14 mouse cellular contexts compared by ENCODE assay signal in the genomic region with DNA sequence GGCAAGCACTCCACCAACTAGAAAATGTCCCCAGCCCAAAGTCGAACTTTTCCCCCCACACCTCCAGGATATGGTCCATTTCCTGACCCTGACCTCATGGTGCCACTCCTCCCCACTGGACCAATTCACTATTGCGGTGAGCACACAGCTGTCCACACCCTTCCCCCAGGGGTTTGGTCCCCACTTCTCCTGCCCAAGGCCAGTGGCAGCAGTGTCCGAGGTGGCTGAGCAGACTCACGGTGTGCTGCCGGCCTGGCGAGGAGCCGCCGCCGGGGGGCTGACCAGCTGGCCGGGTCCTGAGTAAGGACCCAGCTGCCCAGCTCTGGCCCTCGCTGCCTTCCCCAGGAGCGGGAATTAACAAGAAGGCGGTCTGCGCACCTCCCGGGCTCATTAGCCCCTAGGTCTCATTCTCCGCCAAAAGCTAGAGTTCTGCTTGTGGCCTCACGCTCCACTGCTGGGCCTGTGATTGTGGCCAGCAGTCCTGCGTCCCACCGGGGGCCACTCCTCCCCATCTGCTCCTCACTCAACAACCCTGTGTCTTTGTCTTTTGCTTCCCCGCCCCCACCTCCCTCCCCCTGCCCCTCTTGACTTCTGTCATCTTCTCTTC.
DNase-seq lines count a peak whose midpoint lies in the region; ATAC-seq and TF ChIP-seq lines count a peak whose summit lies in the region.
"Had no signal": no experiment of that assay in that cellular context is flagged by ENCODE, and none has a peak within 500 bp of the region (broad histone marks: within the 10 kb centered on the region; RNA-seq: fewer than 3 reads in every experiment).

No protein-coding gene starts in this region.

- peaks cover 74% of the 10 kb centered on the region for H3K27me3 ChIP-seq in hindbrain, embryonic 10.5 days (ENCODE audit: insufficient read depth, poor library complexity, severe bottlenecking)
- H3K27me3 ChIP-seq in hindbrain, embryonic 14.5 days (ENCODE audit: control insufficient read depth, insufficient read depth, low read length) = no peaks in the 10 kb centered on the region
- peaks cover 33% of the 10 kb centered on the region for H3K27me3 ChIP-seq in forebrain, embryonic 13.5 days
- H3K27me3 ChIP-seq in midbrain, embryonic 13.5 days = peaks cover 23% of the 10 kb centered on the region
- H3K27me3 ChIP-seq in thymus, adult 2 months (ENCODE audit: control insufficient read depth, insufficient read depth, low read length) = no peaks in the 10 kb centered on the region

- peak; percentile 49 for DNase-seq in hindbrain, embryonic 10.5 days (ENCODE audit: low spot score)
- no peak for DNase-seq in hindbrain, embryonic 14.5 days (ENCODE audit: low spot score)
- peak; percentile 42 for DNase-seq in embryo, embryonic 10 days (ENCODE audit: low spot score)
- no peak for DNase-seq in urinary bladder, adult 2 months (ENCODE audit: low spot score)
- DNase-seq in gastrocnemius, postnatal 14 days = no peak
- no peak for DNase-seq in thymus, adult 2 months
- DNase-seq: adrenal gland, postnatal 14 days; cerebellum, postnatal 36 days; heart, adult 11 months; liver; lung, embryonic 14.5 days had no signal

- TF ChIP-seq POLR2A in thymus, adult 2 months (IDR thresholded peaks at IDR 0.05; ENCODE audit: control insufficient read depth, extremely low read depth, insufficient read depth, low read length, poor library complexity) = no peak

- peaks cover 19% of the 10 kb centered on the region for H3K4me1 ChIP-seq in hindbrain, embryonic 10.5 days (replicated peaks)
- H3K4me1 ChIP-seq in hindbrain, embryonic 14.5 days (replicated peaks; ENCODE audit: control insufficient read depth, insufficient read depth, low read length) = peaks cover 3% of the 10 kb centered on the region; the same call in 1 of the 2 replicates
- H3K4me1 ChIP-seq in forebrain, embryonic 13.5 days = peaks cover 6% of the 10 kb centered on the region; the same call in 1 of the 2 replicates
- peaks cover 14% of the 10 kb centered on the region for H3K4me1 ChIP-seq in midbrain, embryonic 13.5 days (replicated peaks)
- no peaks in the 10 kb centered on the region for H3K4me1 ChIP-seq in thymus, adult 2 months (replicated peaks; ENCODE audit: control insufficient read depth, insufficient read depth, low read length)

- peak overlapping the region; percentile 76 for H3K27ac ChIP-seq in hindbrain, embryonic 10.5 days
- H3K27ac ChIP-seq in hindbrain, embryonic 14.5 days = no peak overlapping the region
- H3K27ac ChIP-seq in forebrain, embryonic 13.5 days = no peak overlapping the region
- H3K27ac ChIP-seq in midbrain, embryonic 13.5 days = peak overlapping the region; percentile 51
- no peak overlapping the region for H3K27ac ChIP-seq in thymus, adult 2 months (ENCODE audit: control insufficient read depth, insufficient read depth, low read length)

- WGBS in hindbrain, embryonic 10.5 days = 7% methylated on average over 20 of the region's 20 CpGs
- 9% methylated on average over 20 of the region's 20 CpGs for WGBS in hindbrain, embryonic 14.5 days
- WGBS in forebrain, embryonic 13.5 days = 12% methylated on average over 20 of the region's 20 CpGs
- WGBS in midbrain, embryonic 13.5 days = 7% methylated on average over 20 of the region's 20 CpGs
- 17% methylated on average over 20 of the region's 20 CpGs for WGBS in thymus, adult 2 months

- no peak for ATAC-seq in hindbrain, embryonic 14.5 days (ENCODE audit: low FRiP score)
- no peak for ATAC-seq in forebrain, embryonic 13.5 days
- ATAC-seq in midbrain, embryonic 13.5 days = peak; percentile 40; the same call in 1 of the 2 replicates
- ATAC-seq: intestine, embryonic 16.5 days had no signal

- H3K4me2 ChIP-seq in hindbrain, embryonic 14.5 days (replicated peaks) = no peak overlapping the region
- H3K4me2 ChIP-seq in forebrain, embryonic 13.5 days = 0 out of 2 replicates have a peak overlapping the region, but pooled peaks have one; percentile 1
- no peak overlapping the region for H3K4me2 ChIP-seq in midbrain, embryonic 13.5 days (replicated peaks)
- H3K4me2 ChIP-seq: lung, embryonic 14.5 days had no signal

- no peaks in the 10 kb centered on the region for H3K36me3 ChIP-seq in hindbrain, embryonic 10.5 days
- no peaks in the 10 kb centered on the region for H3K36me3 ChIP-seq in hindbrain, embryonic 14.5 days (replicated peaks; ENCODE audit: control insufficient read depth, insufficient read depth)
- no peaks in the 10 kb centered on the region for H3K36me3 ChIP-seq in forebrain, embryonic 13.5 days (ENCODE audit: poor library complexity, severe bottlenecking)
- no peaks in the 10 kb centered on the region for H3K36me3 ChIP-seq in midbrain, embryonic 13.5 days
- no peaks in the 10 kb centered on the region for H3K36me3 ChIP-seq in thymus, adult 2 months (ENCODE audit: control insufficient read depth, insufficient read depth, low read length)

- H3K9ac ChIP-seq in hindbrain, embryonic 14.5 days = no peak overlapping the region
- H3K9ac ChIP-seq in forebrain, embryonic 13.5 days = no peak overlapping the region
- H3K9ac ChIP-seq in midbrain, embryonic 13.5 days (replicated peaks) = 0 out of 2 replicates have a peak overlapping the region, but pooled peaks have one; percentile 12
- H3K9ac ChIP-seq: lung, embryonic 14.5 days had no signal

- TF ChIP-seq CTCF in thymus, adult 2 months (IDR thresholded peaks at IDR 0.05; ENCODE audit: borderline replicate concordance, control insufficient read depth, extremely low read depth, insufficient read depth, low read length, poor library complexity) = no peak

- peak overlapping the region; percentile 13; the same call in 1 of the 2 replicates for H3K4me3 ChIP-seq in hindbrain, embryonic 10.5 days
- no peak overlapping the region for H3K4me3 ChIP-seq in hindbrain, embryonic 14.5 days (replicated peaks; ENCODE audit: low read length)
- no peak overlapping the region for H3K4me3 ChIP-seq in forebrain, embryonic 13.5 days
- H3K4me3 ChIP-seq in midbrain, embryonic 13.5 days (replicated peaks) = no peak overlapping the region
- no peak overlapping the region for H3K4me3 ChIP-seq in thymus, adult 2 months (ENCODE audit: control insufficient read depth, insufficient read depth, low read length)

- intact Hi-C loops in gastrocnemius, postnatal 14 days (cut with DNase I; ENCODE audit: low total_unique reads) = no loop called here

- no peaks in the 10 kb centered on the region for H3K9me3 ChIP-seq in hindbrain, embryonic 10.5 days
- H3K9me3 ChIP-seq in hindbrain, embryonic 14.5 days (ENCODE audit: control insufficient read depth, low read length) = no peaks in the 10 kb centered on the region
- no peaks in the 10 kb centered on the region for H3K9me3 ChIP-seq in forebrain, embryonic 13.5 days (replicated peaks)
- H3K9me3 ChIP-seq in midbrain, embryonic 13.5 days = no peaks in the 10 kb centered on the region

Comparison
In these comparisons a context has a peak if more than half of its experiments do, and no peak if none do; other contexts are left out.
1. DNase-seq: peak in hindbrain, embryonic 10.5 days (single experiment) and embryo, embryonic 10 days (single experiment); none in hindbrain, embryonic 14.5 days (single experiment), urinary bladder, adult 2 months (single experiment), gastrocnemius, postnatal 14 days (single experiment) and thymus, adult 2 months (single experiment).
2. H3K27ac ChIP-seq: peak in hindbrain, embryonic 10.5 days (single experiment) and midbrain, embryonic 13.5 days (single experiment); none in hindbrain, embryonic 14.5 days (single experiment), forebrain, embryonic 13.5 days (single experiment) and thymus, adult 2 months (single experiment).